Mouse (Mus musculus) ES-E14 (cell line): ENCODE measurements at regions not wholly inside any gene's neighbourhood (a gene's known extent, or its start where the extent isn't known, plus 50 kb on each side); places are given as distances from the start of the nearest gene placed in this dataset.

Source experiments
- DNase-seq: peaks from one replicate; pipeline ENCODE4 v3.0.0-alpha.2; 2013; ENCODE audit warnings: low read depth, low spot score
- H3K27ac ChIP-seq: 2 replicates; pipeline ENCODE4 v1.5.1; 2012; ENCODE audit warnings: low read depth, mild to moderate bottlenecking, low read length, moderate library complexity, mixed read lengths; ENCODE audit not compliant: poor library complexity, insufficient read depth, severe bottlenecking
- H3K36me3 ChIP-seq: 2 replicates; pipeline ENCODE4 v1.6.1; 2012; ENCODE audit warnings: mild to moderate bottlenecking, low read length, moderate library complexity, mixed read lengths; ENCODE audit not compliant: control insufficient read depth, poor library complexity, insufficient read depth, severe bottlenecking
- H3K4me1 ChIP-seq, 2 experiments: fragments of 150-350 bp in 1 of 2; sonication (generic) in 1 of 2; 2 replicates each; pipeline ENCODE4 v1.6.1; 2012; ENCODE audit warnings: low read length in 2 of 2, mild to moderate bottlenecking in 1 of 2, mixed read lengths in 1 of 2; ENCODE audit not compliant: control insufficient read depth in 2 of 2, insufficient read depth in 2 of 2, poor library complexity in 1 of 2
- H3K4me3 ChIP-seq, 2 experiments: fragments of 150-350 bp in 1 of 2; sonication (generic) in 1 of 2; 2 replicates each; pipeline ENCODE4 v1.5.1; 2012; ENCODE audit warnings: low read length in 2 of 2, low read depth in 1 of 2, mild to moderate bottlenecking in 1 of 2, mixed read lengths in 1 of 2; ENCODE audit not compliant: insufficient read depth in 1 of 2, poor library complexity in 1 of 2, severe bottlenecking in 1 of 2
- H3K9ac ChIP-seq: 2 replicates; pipeline ENCODE4 v1.6.1; 2012; ENCODE audit warnings: low read depth, mild to moderate bottlenecking, low read length, mixed read lengths; ENCODE audit not compliant: poor library complexity, insufficient read depth, severe bottlenecking
- H3K9me3 ChIP-seq: fragments of 150-350 bp; sonication (generic); 2 replicates; pipeline ENCODE4 v1.6.1; 2012; ENCODE audit warnings: low read depth, mild to moderate bottlenecking, low read length; ENCODE audit not compliant: control insufficient read depth, insufficient read depth
- CHD2 ChIP-seq: IDR thresholded peaks from 2 replicates; pipeline ENCODE4 v1.6.1; 2014; ENCODE audit warnings: mild to moderate bottlenecking, low read depth, low read length, inconsistent platforms
- HCFC1 ChIP-seq: IDR thresholded peaks from 2 replicates; pipeline ENCODE4 v1.6.1; 2012; ENCODE audit warnings: low read length, inconsistent platforms, borderline replicate concordance; ENCODE audit not compliant: insufficient read depth
- MAFK ChIP-seq: IDR thresholded peaks from 2 replicates; pipeline ENCODE4 v1.6.1; 2014; ENCODE audit warnings: mild to moderate bottlenecking, low read depth, low read length, inconsistent platforms; ENCODE audit not compliant: insufficient read depth
- ZC3H11A ChIP-seq: IDR thresholded peaks from 2 replicates; pipeline ENCODE4 v1.6.1; 2012; ENCODE audit warnings: low read depth, mild to moderate bottlenecking, inconsistent platforms, low read length, borderline replicate concordance
- ZNF384 ChIP-seq: IDR thresholded peaks from 2 replicates; pipeline ENCODE4 v1.6.1; 2012; ENCODE audit warnings: low read depth, low read length, inconsistent platforms
- in situ Hi-C, 2 experiments: fragments of 600-800 bp; cut with MboI; formaldehyde crosslinking; loops; one replicate each; pipeline ENCODE4 v1.15.1; 2025; ENCODE audit warnings: low sequenced_read_pairs in 2 of 2, inconsistent platforms in 1 of 2; ENCODE audit not compliant: unreplicated experiment in 2 of 2

- no peak overlapping the region for H3K27ac ChIP-seq
- H3K9me3 ChIP-seq, result no peaks in the 10 kb centered on the region
- H3K4me1 ChIP-seq, result no peaks in the 10 kb centered on the region
- DNase-seq, result no peak
- no peak overlapping the region for H3K4me3 ChIP-seq
- TF ChIP-seq MAFK (no peak), HCFC1 (no peak), ZC3H11A (no peak), CHD2 (no peak), ZNF384 (no peak)
- H3K36me3 ChIP-seq, result no peaks in the 10 kb centered on the region
- in situ Hi-C loops, result no loop called here
- H3K9ac ChIP-seq, result no peak overlapping the region
These were observed 206.6 kb downstream of the Alx1 start for GRCm38 (mm10) chr10:102823434-102823833.

GRCm38 (mm10) chr10:102801391-102801790 lies 228.6 kb downstream of the Alx1 start:
- in situ Hi-C loops, result no loop called here
- no peak overlapping the region for H3K27ac ChIP-seq

GRCm38 (mm10) chr10:102779243-102779642 lies 250.8 kb downstream of the Alx1 start:
- no peaks in the 10 kb centered on the region for H3K36me3 ChIP-seq

More at GRCm38 (mm10) chr10:102801391-102801790, 228.6 kb downstream of the Alx1 start:
- Histone ChIP-seq H3K9ac (no peak overlapping the region), H3K4me1 (no peaks in the 10 kb centered on the region), H3K36me3 (no peaks in the 10 kb centered on the region), H3K9me3 (no peaks in the 10 kb centered on the region), H3K4me3 (no peak overlapping the region)
- no peak for DNase-seq
- TF ChIP-seq MAFK, result no peak
- TF ChIP-seq CHD2, result no peak
- TF ChIP-seq ZNF384, result no peak
- no peak for TF ChIP-seq HCFC1
- no peak for TF ChIP-seq ZC3H11A

GRCm38 (mm10) chr10:102763696-102764095 lies 251.7 kb downstream of the Rassf9 start:
- Histone ChIP-seq H3K36me3 (no peaks in the 10 kb centered on the region), H3K27ac (no peak overlapping the region), H3K9ac (no peak overlapping the region), H3K4me1 (no peaks in the 10 kb centered on the region), H3K4me3 (no peak overlapping the region), H3K9me3 (no peaks in the 10 kb centered on the region)
- DNase-seq, result no peak
- TF ChIP-seq ZNF384 (no peak), ZC3H11A (no peak), HCFC1 (no peak), MAFK (no peak), CHD2 (no peak)
- in situ Hi-C loops, result no loop called here

More at GRCm38 (mm10) chr10:102779243-102779642, 250.8 kb downstream of the Alx1 start:
- no peak overlapping the region for H3K4me3 ChIP-seq
- TF ChIP-seq CHD2 (no peak), ZC3H11A (no peak), ZNF384 (no peak), HCFC1 (no peak), MAFK (no peak)
- H3K4me1 ChIP-seq, result no peaks in the 10 kb centered on the region
- DNase-seq, result no peak
- no peak overlapping the region for H3K9ac ChIP-seq
- H3K9me3 ChIP-seq, result no peaks in the 10 kb centered on the region
- H3K27ac ChIP-seq, result no peak overlapping the region
- in situ Hi-C loops, result no loop called here

- no peak for DNase-seq
- H3K4me3 ChIP-seq, result no peak overlapping the region
- H3K36me3 ChIP-seq, result no peaks in the 10 kb centered on the region
- no peak overlapping the region for H3K27ac ChIP-seq
- TF ChIP-seq MAFK (no peak), ZC3H11A (no peak), ZNF384 (no peak), CHD2 (no peak), HCFC1 (no peak)
- in situ Hi-C loops, result no loop called here
- H3K4me1 ChIP-seq, result no peaks in the 10 kb centered on the region
- H3K9ac ChIP-seq, result no peak overlapping the region
- no peaks in the 10 kb centered on the region for H3K9me3 ChIP-seq
These were observed 250.4 kb downstream of the Rassf9 start for GRCm38 (mm10) chr10:102762378-102762777.
